Mouse (Mus musculus) 3134 (cell line): Measurements from ENCODE around the gene Sec61g.
"Not testable (repeated sequence)": the region's sequence is repeated elsewhere in the genome, so short reads cannot be mapped to it uniquely, and the experiment has no call there.

Source experiments
- DNase-seq: peaks from one replicate; pipeline ENCODE4 v3.0.0-alpha.2; 2011; ENCODE audit warnings: low spot score; ENCODE audit not compliant: insufficient read length; ENCODE audit errors: extremely low read depth

The Sec61g gene

DNA sequence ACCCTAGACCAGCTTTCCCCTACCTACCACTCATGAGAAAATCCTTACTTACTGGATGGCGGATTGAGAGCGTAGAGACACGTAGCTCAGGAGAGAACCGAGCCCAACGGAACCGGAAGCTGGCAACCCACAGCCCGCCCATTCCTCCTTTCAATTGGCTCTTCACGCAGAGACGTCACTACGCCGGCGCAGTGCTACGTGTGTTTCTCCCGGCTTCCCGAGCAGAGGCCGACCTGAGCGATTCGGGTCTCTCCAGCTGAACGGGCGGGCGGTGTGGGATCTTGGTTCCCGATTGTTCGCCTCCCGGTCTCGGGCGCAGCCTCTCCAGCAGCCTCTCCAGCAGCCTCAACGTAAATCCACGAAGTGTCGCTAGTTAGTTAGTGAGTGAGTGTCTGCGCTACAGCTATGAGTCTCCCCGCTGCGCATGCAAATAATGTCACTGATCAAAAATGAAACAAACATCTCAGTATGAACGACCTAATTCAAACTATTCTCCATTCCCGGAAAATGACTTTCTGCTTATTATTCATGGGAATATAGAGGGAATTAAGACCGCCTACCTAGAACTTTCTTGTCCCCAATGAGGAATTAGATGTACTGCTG lies at the start of gene Sec61g:
TSS of gene Sec61g (minus strand) at position 433 of the 603 bp plus-strand sequence.
- DNase-seq, result peak; percentile 90

DNA sequence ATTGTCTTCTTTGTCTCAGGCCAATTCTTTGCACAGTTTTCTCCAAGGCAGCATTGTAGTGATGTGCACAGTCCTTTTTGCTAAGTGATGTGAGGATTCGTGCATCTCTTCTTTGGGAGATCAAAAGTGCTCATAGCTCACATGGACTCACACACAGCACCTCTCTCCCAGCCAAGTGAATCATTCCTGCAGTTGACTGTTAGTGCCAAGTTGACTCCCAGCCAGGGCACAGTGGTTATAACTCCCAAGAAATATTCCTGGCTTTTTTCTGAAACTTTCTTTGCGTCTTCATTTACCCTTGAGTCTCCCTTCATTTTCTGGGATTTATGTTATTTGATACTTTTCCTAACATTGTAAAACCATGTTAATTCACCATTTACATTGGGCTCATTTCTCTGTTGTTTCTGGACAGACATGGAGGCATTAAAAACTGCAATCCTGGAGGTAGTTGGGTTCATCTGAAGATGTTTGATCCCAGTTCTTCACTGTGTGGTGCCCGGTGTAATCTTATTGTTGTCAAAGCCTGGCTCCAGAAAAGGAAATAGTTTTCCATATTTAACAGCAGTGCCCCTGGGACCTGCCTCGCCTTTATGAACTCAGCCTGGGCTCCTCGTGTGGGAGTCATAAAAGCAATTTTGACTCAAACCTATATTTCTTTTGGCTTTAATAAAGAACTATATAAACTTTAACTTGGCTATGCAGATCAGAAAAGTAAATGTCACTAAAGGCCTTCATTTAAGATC lies 38.3 kb upstream of the Sec61g start:
- DNase-seq, result peak; percentile 56

DNA sequence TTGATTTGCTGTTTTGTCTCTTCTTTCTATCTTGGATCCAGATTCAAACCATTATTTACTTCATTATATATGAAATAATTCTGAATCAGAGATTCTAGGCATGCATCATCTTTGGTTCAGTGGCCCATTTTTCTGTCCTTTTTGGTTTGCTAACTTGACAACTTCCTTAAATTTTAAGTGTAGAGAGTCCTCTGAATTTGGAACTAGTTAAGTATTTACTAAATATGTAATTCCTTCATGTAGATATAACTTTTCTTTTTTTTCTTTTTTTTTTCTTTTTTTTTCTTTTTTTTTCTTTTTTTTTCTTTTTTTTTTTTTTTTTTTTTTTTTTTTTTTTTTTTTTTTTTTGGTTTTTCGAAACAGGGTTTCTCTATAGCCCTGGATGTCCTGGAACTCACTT lies 29.1 kb upstream of the Sec61g start:
- no peak for DNase-seq

GRCm38 (mm10) chr11:16534582-16535553 lies 26.6 kb upstream of the Sec61g start:
- DNase-seq, result no peak

- no peak for DNase-seq
These were observed 24.6 kb upstream of the Sec61g start for GRCm38 (mm10) chr11:16532877-16533276.

- DNase-seq, result no peak
These were observed 20.6 kb upstream of the Sec61g start for GRCm38 (mm10) chr11:16528909-16529308.

DNA sequence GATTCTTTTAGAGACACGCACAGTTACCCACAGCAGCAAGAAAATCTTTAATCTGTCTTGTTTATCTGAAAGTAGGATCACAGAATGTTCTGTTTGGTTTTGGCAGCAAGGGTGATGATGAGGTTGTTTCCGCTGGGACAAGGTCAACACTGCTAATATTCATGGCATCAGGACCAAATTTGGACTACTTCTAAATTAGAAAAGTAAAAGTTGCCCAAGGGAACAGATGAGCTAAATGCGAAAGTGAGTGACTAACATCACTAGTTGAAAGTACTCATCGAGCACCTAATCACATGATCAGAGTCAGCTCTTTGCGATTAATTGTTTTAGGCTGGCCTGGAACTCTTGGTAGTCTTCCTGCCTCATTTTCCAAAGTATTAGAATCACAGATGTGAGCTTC lies 20.1 kb upstream of the Sec61g start:
- no peak for DNase-seq

GRCm38 (mm10) chr11:16527743-16528142 lies 19.5 kb upstream of the Sec61g start:
- no peak for DNase-seq

DNA sequence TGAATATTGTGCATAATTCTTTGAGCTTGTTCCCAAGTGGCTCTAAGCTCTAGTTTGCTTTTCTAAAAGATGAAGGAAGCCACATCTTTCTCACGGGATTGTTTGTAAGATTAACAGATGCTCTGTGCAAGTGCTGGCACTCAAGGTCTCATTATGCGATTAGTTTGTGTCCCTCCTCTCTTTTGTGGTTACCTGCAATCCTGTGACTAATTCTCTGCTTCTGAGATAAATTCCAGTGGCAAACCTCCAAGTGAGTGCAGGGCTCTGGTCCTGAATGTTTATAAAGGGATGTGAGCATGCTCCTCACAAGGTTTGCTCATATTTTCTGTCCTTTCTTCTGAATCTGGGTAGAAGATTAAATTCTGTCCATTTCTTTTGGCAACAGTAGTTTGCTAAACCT lies 18.2 kb upstream of the Sec61g start:
- peak; percentile 47 for DNase-seq

DNA sequence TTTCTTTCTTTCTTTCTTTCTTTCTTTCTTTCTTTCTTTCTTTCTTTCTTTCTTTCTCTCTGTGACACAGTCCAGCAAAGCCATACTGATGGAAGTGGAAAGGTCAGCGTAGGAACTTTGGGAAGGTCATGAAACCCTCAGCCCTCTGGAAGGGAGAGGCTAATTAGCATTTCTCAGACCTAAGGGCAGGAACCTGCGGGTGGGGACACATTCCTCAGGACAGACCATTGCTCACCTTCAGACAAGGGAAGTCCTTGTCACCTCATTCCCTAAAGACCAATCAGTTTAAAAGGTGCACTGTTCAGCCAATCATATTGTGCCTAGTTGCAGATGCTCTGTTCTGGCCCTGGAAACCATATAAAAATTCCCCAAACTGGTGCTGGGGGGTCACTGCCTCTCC lies 17.4 kb upstream of the Sec61g start:
- DNase-seq, result no peak

DNA sequence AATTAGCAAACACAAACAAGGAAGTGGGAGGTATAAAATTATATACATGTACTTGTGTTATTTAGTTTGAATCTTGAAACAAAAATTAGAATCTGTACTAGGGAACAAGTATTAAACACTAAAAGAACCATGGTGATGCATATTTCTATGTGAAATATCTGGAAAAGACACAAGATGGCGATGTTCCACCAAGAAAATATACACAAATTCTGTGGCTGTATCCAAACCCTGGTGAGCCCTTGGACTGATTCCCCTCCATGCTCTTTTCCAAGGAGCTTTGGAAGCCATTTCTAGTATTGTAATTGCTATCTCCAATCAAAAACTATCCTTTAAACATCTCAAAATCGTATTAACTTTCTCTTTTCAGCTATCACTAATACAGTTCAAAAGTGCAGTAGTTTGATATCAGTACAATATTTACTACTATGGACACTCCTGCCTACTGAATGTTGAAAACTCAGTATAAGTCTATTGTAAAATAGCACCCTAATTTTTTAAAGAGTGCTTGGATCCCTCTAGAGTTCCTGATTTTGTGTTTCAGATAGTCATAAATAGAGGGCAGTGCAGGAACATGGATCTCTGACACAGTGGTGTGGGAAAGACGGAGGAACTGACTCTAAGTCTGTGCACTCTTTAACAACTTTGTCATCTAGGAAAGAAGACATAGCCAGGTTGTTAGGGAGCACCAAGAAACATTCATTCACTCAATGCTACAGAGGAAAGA lies 16.8 kb upstream of the Sec61g start:
- DNase-seq, result no peak

DNA sequence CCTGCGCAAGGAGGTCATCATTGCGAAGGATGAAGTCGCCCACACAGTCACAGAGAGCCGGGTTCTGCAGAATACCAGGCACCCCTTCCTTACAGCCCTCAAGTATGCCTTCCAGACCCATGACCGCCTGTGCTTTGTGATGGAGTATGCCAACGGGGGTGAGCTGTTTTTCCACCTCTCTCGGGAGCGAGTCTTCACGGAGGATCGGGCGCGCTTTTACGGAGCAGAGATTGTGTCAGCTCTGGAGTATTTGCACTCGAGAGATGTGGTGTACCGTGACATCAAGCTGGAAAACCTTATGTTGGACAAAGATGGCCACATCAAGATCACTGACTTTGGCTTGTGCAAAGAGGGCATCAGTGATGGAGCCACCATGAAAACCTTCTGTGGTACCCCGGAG lies 6.8 kb upstream of the Sec61g start:
- not testable (repeated sequence) for DNase-seq

DNA sequence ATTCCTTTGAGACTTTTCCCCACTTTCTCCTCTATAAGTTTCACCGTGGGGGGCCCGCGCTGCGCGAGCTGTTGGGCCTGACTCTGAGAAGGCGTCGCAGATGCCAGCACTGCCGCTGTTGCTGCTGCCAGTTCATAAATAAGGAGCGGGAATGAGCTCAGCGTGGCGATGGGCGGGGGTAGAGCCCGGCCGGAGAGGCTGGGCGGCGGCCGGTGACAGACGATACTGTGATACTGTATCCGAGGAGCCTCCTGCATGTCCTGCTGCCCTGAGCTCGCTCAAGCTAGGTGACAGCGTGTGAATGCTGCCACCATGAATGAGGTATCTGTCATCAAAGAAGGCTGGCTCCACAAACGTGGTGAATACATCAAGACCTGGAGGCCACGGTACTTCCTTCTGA lies 5.9 kb upstream of the Sec61g start:
- not testable (repeated sequence) for DNase-seq

DNA sequence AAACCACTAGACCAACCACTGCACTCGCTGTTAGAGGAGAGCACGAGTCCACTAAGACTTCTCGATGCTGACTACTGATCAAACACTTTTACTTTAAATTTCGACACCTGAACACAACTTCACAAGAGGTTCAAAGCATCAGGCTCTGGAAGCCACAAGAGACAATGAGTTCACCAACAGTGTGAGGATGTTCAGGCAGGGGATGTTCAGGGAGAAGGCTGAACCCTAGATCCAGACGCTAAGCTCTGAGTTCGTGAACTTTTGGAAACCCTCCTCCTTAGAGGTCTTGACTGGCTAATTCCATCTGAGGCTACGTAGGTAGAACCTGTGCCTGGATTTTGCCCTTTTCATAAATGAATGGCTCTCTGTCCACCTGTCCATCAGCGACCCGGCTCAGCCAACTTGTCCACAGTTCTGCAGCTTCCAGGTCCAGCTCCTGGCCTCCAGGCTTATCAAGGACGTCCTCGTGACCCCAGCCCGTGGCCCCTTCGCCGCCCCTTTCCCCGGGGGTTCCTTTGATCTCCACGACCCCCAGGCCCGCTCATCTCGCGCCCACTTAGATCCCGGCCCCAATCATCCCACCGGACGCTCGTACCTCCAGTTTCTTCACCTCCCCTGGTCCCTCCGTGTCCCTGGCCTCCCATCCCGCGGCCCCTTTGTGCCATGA lies 766 bp downstream of the Sec61g start:
- no peak for DNase-seq

DNA sequence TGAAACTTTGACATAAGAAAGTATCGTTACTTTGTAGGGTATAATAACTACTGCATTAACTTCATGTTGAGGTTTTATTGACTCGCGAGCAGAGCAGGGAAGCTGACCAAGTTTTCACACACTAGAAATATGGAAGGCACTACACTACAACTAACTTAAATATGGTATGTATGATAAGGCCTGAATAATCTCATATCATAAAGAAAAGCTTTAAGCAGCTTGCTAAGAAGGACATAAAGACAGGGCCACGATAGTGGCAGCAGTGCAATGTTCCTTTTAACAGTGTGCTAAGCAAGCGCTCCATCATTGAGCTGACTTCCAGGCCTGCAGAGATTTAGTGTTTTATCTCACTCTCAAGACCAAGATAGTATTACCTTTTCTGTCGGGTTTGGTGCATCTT lies 2.3 kb downstream of the Sec61g start:
- DNase-seq, result no peak

DNA sequence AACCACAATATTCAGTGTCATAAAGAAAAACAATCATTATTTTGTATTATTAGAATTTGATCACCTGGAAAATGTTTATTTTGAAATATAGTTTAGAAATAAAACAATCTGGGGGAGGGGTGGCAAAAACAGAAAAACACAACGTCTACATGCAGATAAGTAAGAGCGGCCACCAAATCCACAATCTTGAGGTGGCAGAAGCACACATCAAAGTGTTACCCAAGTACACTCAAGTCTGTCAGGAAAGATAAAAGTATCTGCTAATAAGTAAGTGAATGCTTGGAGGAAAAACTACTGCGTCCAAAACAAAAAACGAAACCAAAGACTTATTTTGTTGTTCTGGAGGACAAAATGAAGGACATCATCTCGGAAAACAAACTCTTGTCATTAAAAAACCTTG lies 5.1 kb downstream of the Sec61g start:
- no peak for DNase-seq

DNA sequence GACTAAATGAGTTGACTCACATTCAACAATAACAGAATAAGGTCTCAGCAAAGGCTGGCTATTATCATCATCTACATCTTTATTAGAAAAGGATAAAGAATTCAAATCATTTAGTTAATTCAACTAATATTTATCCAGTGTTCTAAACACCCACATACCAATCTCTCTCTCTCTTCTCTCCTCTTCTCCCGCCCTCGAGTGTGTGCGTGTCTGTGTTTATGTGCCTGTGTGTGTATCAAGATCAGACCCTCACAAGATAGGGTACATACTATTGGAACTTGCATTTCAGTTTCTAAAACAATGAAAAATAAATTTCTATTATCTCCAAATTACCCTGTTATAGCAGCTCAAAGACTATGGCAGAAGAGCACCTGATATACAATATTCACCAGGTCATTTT lies 5.5 kb downstream of the Sec61g start:
- no peak for DNase-seq

DNA sequence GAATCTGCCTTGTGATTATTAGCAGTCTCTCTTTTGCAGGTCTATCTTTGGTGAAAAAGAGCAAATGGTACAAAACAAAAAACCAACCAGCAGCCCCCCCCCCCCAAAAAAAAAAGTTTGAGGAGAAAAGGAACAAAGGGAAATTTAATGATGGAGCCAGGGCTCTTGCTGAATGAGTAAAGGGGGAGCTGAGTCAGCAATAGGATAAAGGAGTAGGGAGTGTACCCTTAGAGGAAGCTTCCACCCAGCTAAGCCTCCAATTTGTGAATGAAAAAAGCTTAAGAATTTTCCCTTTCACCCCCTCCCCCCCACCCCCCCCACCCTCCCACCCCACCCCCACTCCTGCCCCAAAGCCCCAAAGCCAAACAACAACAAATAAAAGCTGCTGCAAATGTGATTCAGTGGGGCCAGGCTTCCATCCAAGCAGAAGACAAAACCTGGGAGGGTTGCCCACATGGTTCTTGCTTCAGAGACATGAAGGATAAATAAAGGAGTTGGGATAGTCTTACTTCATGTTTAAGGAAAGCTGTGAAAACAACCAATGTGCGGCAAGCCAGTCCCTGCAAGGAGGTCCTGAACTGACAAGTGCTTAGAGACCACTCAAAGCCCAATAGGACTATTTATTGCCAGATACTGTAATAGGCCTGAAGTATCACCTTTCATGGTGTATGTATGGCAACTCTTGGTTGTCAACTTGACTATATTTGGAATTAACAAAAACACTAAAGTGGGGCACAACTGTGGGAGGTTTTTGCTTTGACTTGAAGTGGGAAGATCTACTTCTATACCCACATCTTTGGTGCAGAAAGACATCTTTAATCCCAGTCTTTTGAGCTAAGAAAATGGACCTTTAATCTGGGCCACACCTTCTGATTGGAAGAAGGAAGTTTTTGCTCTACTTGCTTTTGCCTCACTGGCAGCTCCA lies 9.3 kb downstream of the Sec61g start:
- DNase-seq, result no peak
